Mouse (Mus musculus): ENCODE measurements around the gene Pkhd1.
A peak's percentile ranks its signal among the peaks of the same experiment; 100 is the strongest.
"Not testable (repeated sequence)": the region's sequence is repeated elsewhere in the genome, so short reads cannot be mapped to it uniquely, and the experiment has no call there.

Pkhd1 gene

DNA sequence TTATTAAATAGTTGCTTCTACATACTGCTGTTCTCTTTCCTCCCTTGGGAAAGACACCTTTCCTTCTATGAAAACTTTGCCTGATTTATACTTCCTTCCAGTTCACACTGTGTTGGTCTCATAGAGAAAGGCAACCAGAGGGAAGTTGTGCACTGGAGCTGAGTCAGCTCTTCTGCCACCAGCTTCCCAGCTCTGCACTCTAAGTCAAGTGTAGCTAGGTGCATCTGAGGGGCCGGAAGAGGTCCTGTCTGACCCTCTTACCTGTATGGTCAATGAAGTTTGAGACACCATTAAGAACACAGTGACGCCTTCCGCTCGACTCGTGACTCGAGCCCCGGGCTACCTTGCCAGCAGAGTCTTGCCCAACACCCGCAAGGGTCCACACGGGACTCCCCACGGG, 131.8 kb downstream of the Pkhd1 start:
- no peak for DNase-seq (ENCODE audit: low spot score)

DNA sequence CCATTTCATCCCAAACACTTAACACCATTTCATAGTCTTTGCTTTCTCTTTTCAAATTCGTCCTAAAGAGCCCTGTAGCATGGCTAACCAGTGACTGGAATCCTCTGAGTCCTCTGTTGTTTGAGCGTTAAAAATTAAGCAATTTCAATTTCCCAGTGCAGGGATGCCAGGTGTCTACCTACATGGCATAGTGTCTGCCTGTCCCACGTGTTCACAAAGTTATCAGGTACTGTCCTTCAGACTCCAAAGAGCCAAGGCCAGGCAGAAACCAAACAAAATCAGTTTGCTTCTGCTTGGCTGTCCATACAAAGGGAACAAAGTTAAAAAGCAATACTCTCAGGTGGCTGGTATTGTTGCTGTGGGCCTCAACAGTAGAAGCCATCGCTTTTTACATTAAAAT, 136.0 kb downstream of the Pkhd1 start:
- DNase-seq (ENCODE audit: low spot score) = no peak

DNA sequence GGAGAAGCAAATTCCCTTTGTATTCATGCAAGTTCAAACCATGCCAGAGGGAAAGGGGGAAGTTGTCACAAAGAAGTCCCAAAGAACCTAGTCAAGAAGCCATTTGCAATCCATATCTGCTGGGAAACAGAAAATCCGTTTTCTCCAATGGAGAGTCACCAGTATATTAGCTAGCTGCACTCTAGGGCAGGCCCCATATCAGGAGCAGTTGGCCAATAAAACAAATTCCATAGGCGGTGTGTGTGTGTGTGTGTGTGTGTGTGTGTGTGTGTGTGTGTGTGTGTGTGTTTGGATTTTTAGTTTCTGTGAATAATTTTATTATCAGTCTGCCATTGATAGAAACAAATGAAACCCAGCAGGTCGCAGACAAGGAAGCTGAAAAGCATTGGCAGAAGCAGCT, 139.2 kb downstream of the Pkhd1 start:
- no peak for DNase-seq (ENCODE audit: low spot score)

GRCm38 (mm10) chr1:20478266-20478659, 139.6 kb downstream of the Pkhd1 start:
- DNase-seq (ENCODE audit: low spot score) = no peak

DNA sequence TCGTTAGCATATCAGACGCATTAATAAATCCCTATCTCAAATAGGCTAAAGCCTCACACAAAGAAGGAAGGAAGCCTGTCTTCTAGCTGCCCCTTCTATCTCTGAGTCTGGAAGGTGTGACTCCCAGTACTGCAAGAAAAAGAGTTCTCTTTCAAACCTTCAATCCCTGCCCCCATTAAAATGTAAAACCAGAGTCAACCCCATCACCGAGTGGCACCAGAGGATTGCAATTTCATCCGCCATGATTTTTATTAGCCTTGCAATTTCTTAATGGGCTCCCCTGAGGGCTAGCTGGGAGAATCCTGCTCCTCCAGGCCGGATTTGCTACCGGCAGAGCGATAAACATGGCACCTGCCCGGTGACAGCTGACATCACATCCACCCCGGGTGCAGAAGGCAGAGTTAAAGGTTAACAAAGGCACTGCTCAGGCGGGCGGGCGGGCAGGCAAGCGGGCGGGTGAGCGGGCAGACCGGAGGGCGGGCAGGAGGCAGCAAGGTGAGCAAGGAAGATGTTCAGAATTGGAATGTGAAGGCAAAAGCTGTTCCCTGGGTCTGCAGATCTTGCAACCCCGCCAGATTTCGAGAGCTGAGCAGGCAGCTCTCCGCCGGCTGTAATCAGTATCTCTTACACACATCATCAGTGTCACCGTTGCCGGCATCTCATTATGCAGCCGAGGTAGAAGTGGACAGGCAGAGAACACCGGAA, 140.2 kb downstream of the Pkhd1 start:
- DNase-seq (ENCODE audit: low spot score) = no peak

GRCm38 (mm10) chr1:20470770-20471169, 147.1 kb downstream of the Pkhd1 start:
- no peak for DNase-seq (ENCODE audit: low spot score)

DNA sequence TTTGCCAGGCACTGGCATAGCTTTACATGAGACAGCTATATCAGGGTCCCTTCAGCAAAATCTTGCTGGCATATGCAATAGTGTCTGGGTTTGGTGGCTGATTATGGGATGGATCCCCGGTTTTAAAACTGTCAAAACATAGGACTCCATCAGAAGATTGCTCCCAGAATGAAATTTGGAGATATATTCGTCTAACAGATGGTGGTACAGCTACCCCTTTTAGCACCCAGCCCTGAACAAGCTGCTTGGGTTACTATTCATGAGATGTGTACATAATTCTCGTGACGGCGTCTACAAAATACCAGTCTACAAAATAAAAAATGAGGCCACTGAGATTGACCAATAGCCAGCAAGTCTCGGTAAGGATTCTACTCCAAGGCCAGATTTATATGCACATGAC, 147.5 kb downstream of the Pkhd1 start:
- DNase-seq (ENCODE audit: low spot score) = no peak

DNA sequence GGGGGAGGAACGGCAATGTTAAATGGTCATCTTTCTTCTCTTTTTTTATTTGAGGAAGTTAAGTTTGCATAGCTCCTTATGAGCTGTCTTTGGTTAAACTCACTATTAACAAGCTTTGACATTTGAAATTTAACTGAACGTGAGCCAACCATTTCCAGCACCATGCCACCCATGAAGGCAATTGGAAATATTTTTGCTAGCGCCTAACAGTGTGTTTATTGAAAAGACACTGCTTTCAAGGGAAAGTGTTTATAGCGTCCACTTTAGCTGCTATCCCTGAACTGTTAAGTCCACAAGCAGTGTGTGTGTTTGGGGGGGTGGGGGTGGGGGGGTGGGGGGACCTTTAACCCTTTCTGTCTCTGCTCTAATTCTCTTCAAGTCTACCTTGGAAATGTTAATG, 151.4 kb downstream of the Pkhd1 start:
- DNase-seq (ENCODE audit: low spot score) = no peak

DNA sequence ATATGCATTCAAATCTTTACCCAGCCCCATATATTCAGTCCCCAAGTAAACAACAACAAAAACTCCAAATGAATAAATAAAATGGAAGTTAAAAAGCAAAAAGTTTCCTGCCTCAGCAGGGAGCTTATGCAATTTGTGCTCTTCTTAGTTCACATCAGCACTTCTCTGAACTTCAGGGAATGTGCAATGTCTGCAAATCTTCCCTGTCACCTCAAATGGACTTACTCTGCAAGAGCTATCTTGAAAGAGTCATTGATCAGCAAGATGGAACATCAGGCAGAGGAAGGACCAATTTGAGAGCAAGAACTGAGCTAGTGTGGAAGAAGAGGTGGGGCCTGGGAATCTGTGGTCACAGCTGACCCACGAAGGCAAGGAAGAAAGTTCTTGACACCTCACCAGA, 163.2 kb downstream of the Pkhd1 start:
- DNase-seq (ENCODE audit: low spot score) = no peak

DNA sequence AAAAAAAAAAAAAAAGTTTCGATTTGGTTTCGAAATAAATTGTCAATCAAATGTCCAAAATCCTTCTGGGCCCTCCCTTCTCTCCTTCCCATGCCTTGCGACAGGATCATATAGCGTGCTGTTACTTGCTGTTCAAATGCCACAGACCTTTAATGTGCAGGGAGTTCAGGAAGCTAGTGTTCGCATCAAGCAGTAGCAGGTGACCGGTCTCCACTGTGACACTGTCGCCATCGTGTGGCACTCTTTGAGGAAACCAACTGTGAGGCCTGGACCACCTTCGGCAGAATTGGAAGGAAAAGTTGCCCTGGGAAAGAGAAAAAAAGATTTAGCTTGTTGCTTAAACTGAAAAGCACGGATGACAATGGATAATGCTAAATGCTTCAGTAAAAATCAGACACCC, 167.8 kb downstream of the Pkhd1 start:
- DNase-seq (ENCODE audit: low spot score) = peak; percentile 64

GRCm38 (mm10) chr1:20432026-20432425, 185.8 kb downstream of the Pkhd1 start:
- DNase-seq (ENCODE audit: low spot score) = not testable (repeated sequence)

DNA sequence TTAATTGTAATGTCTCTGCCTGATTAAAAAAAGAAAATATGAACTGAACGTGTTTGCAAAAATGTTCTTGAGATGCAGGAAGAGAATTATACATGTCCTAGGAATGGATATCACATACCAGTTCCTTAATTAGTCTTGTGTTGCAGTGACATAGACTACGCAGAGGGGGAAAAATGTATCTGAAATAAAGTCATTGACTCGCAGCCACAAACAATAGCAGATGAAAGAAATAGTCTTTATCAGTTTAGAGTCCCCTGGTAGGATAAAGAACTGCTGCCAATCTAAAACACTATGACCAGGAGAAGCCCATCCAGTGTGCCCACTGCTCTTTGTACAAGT, 188.8 kb downstream of the Pkhd1 start:
- DNase-seq (ENCODE audit: low spot score) = no peak

DNA sequence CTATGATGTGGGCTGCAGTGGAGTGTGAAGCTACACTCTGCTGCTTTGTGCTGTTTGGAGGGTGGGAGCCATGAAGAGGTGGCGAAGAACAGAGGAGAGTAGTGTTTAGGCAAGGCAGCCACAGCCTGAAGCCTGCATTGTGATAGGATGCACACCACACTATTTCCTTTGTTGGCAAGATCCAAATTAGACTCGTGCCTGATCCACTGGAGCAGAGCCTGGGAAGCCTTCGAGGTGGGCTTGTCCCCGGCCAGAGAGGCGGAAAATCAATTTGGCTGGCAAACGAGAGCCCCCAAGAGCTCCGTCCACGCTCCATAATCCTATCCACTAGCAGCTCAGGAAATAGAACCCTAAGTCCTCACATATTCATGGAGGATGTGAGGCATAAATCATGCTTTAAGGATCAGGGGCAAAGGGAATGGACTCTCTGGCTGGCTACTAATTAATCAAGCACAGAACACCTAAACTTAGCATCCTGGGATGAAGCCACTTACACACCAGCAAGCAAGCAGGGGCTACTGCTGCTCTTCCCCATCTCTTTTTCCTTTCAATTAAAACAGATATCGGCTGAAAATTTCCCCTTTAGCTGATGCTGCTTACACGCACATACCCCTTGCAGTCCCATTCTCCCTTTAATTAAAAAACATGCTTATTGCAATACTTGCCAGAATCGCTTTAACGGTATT, 189.4 kb downstream of the Pkhd1 start:
- DNase-seq (ENCODE audit: low spot score) = no peak

- DNase-seq (ENCODE audit: low spot score) = no peak
Observed at GRCm38 (mm10) chr1:20409411-20409967, 208.4 kb downstream of the Pkhd1 start.

- no peak for DNase-seq (ENCODE audit: low spot score)
Observed at GRCm38 (mm10) chr1:20398319-20398718, 219.5 kb downstream of the Pkhd1 start.

GRCm38 (mm10) chr1:20364437-20364836, 253.4 kb downstream of the Pkhd1 start:
- no peak for DNase-seq (ENCODE audit: low spot score)

DNA sequence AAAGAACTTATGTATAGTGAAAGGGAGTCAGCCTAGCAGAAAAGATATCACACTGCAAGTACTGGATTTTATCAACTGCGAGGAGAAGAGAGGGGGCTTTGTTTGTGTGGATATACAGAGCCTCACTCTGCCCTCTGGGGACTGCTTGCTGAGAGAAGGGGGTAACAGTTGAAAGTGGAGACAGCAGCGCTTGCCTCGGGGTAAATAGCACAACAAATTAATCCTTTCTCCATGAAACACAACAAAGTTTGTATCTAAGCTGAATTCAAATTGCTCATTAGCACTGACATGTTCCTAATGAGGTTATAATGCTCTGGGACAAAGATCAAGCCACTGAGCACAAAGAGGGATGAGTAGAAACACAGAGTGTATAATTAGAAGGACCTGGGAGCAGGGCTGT, 273.2 kb downstream of the Pkhd1 start:
- DNase-seq (ENCODE audit: low spot score) = no peak

DNA sequence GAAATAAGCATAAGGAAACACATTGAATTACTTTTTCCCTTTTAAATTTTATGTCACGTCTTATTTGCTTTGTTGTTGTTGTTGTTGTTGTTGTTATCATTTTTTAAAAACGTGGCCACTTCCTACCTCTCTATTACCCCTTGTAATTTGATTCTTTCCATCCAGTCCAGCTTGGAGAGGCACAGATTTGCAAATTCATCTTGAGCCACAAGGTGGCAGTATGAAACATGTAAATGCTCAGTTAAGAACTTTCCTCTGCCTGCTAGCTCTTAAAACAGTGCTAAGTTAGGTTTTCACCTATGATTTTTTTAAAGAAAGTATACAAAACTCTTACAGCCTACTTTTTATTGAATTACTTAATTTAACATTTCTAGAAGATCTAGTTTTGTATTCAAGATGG, 306.4 kb downstream of the Pkhd1 start:
- DNase-seq (ENCODE audit: low spot score) = peak; percentile 66

- no peak for DNase-seq (ENCODE audit: low spot score)
Observed at GRCm38 (mm10) chr1:20310925-20311324, 306.9 kb downstream of the Pkhd1 start.

DNA sequence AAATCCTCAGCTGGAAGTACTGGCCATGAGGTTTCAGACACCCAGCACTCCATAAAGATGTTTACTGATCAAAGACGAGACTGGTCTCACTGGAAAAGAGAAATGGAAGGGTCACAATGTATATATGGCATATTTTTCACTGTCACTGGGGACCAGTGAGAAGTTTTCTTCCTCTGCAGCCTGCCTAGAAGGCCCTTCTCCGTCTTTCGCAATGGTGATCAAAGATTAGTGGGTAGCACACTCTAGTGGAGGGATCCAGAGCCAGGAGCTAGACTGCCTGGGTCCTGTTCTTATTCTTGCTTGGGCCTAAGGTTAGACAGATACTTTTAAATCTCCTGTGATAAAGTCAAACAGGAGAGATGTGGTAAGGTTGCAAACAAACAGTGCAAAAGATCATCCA, 311.7 kb downstream of the Pkhd1 start:
- DNase-seq (ENCODE audit: low spot score) = no peak

- DNase-seq (ENCODE audit: low spot score) = no peak
Observed at GRCm38 (mm10) chr1:20302943-20303578, 314.8 kb downstream of the Pkhd1 start.

- no peak for DNase-seq (ENCODE audit: low spot score)
Observed at GRCm38 (mm10) chr1:20302187-20302942, 315.5 kb downstream of the Pkhd1 start.

DNA sequence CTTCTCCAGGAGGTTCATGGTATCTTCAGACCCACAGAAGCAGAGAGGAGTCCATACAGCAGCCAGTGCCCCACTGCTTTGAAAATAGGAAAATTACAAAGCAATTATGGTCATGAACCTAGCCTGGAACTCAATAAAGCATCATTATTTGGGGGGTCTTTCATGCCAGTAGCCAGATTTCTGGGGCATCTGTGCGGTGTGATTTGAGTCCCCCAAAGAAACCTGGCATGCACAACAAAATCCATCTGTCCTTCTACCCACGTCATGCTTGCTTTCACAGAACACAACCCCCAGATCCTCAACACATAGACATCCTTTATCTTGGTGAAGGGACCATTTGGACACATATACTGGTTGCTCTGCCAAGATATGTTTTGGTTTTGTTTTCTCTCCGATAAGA, 316.2 kb downstream of the Pkhd1 start:
- DNase-seq (ENCODE audit: low spot score) = no peak
